Mouse (Mus musculus): Measurements from ENCODE around the gene Rgs19.
A peak's percentile ranks its signal among the peaks of the same experiment; 100 is the strongest.

The Rgs19 gene

DNA sequence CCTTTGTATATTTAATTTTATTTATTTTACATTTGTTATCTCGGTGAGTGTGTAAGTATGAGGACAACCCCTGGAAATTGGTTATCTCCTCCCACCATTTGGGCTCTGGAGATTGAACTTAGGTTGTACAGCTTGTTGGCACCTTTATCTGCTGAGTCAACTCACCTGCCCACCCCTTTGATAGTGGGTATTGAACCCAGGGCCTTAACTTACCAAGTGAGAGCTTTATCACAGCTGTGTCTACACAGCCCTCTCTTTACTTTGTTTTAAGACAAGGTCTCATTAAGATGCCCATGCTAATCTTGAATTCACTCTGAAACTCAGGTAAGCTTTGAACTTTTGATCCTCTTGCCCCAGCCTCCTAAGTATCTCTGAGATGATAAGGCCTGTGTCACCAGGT lies 11.8 kb downstream of the Rgs19 start:
- DNase-seq: no peak

DNA sequence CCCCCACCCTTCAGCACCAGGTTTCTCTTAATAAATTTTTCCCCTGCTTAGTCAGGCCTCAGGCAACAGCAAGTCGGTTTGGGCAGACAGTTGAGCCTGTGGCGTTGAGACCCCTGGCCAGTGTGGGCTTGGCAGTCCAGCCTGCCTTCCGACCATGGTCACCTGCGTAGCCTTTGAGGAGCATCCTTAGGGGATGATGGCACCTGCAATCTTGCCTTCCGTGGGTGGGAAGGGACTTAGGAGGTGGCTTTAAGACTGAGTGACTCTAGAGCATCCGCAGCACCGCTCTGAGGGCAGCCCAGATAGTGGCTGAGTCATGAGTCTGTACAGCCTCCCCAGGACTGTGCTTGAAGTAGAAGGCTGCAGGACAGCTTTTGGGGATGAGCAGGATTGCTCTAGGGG lies 13.1 kb downstream of the Rgs19 start:
- DNase-seq: no peak

DNA sequence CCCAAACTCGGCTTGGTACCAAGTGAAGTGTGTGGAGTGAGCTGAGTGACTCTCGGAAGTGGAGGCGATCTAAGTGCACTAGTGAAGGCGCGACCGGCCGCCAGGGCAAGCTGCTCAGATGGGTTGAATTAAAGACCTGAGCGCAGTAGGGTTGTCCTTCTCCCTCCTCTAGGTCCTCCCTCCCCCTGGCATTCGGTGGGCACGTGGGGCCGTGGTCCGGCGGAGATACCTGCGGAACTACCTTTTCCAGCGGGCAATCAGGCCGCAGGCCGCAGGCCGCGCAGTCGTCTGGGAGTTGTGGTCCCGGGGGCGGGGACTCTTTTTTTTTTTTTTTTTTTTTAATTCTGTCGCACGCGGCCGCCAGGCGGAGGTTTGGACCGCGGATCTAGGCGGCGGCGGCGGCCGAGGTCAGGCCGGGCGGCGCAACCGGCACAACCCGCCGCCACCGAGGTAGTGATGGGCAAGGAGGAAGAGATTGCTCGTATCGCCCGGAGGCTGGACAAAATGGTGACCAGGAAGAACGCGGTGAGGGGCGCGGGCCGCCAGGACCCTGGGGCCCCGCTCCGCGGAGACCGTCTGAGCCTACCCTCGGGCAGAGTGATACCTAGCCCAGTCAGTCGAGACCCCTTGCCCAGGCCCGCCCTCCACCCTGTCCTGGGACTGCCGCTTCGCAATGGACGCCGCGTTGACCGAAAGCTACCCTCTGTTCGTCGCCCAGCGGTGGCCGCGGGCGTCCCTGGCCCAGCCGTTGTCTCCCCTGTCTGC lies 13.6 kb downstream of the Rgs19 start, which contains the start of gene Tcea2:
Tcea2 (plus strand) TSS at position 360 of the 765 bp plus-strand sequence.
- peak; percentile 85 for DNase-seq

DNA sequence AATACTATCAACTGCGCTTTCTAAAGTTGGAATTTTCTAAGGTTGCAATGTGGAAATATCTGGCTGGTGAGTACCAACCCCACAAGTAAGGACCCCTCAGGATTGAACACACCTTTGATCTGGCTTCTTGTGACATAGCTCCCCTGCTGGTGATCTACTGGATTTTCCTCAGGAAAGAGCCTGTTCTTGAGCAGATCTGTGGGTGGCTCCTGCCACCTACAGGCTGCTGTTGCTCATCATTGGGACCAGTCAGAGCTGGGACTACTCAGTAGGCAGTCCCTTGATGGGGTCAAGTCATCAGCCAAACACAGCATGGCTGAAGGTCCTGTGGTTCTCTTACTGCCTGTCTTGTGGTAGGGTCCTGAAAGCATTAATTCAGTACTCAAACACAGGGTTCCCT lies 15.0 kb downstream of the Rgs19 start:
- peak; percentile 91 for DNase-seq

DNA sequence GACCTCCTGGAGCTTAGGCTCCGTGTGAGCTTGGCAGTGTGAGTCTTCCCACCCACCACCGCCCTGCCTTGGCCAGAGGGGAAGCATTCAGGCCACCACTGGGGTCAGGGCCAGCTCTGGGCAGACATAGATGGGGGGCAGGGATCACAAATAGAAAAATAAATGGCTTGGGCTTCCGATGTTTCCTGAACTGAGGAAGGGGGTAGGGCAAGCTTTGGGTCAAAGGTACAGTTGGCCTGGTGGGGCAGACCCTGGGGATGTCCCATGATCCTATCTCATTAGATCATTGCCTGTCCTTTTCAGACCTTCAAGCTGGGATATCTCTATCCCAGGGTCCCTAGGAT lies 16.1 kb downstream of the Rgs19 start:
- no peak for DNase-seq

DNA sequence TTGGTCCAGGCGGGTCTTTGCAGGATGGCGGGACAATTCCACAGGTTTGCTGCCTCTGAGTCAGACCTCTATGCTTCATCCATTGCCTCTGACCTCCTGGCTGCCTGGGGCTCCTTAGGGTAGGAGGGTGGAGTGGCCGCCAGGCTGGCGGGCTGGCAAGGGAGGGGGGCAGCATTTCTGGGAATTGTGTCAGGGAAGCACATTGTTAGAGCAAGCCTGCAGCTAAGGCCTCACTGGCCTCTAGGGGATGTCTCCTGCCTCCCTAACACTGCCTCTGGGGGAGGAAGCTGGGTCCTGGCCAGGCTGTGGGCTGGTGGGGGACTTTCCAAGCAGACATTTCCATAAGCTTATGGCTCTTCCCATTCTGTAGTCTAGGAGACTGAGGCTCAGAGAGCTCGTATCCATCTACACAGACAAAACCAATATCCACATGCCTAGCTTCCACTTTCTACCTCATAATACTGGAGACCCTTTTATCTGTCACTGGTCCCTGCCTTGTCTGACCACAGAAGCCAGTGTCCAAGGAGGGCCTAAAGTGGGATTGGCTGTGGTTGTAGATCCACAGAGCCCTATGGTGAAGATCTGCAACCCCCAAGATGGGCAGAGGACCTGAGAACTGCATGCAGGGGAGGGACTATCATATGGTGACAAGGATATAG lies 16.6 kb downstream of the Rgs19 start:
- DNase-seq: no peak

DNA sequence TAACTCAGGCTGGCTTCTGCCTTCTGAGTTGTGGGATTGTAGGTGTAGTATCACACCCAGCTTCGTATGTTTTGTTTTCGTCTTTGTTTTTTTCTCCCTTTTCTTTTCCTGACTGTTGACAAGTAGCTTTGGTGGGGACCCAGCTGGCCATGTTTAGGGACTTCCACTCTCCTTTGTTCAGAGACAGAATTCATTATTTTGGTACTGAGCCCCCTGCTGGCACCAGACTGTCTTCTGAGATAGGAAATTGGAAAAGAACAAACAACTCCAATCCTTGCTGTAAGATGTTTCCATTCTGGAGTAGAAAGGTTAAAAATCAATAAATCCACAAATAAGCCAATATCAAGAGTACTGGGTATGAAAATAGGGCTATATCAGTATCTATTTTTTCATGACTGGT lies 17.4 kb downstream of the Rgs19 start:
- DNase-seq: peak; percentile 58

DNA sequence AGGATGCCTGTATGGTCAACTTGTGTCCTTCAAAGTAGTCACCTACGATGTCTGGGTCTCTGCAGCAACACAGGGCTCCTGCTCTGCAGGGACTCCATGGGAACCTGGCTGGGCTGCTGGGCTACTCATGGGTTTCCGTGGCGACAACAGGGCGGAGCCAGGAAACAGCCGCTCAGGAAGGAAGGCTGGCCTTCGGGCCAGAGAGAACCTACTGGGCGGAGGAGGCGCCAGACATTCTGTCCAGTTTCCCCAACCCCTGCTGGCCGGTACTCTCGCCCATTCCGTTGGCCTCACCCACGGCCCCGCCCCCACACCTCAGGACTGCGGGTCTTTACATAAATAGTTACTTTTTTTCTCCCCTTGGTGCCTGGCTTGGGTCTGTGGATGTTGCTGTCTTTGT lies 18.3 kb downstream of the Rgs19 start:
- DNase-seq: peak; percentile 71

DNA sequence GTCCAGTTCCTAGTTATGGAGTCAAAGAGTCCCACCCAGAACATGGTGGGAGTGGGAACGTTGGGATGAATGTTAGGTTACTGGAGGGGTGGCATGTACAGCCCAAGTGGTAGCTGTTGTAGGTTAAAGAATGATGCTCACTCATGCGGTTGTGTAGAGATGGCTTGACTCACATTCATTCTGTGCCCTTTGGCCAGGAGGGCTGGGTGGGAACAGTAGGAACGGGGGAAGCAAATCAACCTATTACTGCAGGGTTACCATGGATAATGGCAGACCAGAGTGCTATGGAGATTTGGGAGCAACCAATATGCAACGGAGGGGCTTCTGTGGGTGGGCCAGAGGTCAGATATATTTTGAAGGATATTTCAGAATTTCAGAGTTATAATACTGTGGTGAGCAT lies 18.8 kb downstream of the Rgs19 start:
- no peak for DNase-seq

DNA sequence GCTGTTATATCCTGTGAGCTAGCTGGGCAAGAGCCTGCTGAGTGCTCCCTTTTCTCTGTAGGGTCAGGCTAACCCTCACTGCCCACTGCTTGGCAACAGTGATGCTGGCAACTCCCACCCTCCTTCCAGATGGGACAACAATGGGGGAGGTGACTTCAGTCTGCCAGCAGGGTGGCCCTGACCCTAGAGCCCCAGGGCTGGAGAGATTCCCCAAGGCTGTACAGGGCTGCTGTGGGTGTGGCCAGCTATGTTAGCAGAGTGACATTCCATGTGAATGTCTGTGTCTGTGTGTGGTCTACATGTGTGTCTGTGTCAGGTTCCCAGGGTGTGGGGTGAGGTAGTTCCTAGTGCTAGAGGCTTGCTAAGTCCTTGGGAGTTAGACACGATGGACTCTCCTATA lies 20.3 kb downstream of the Rgs19 start:
- peak; percentile 67 for DNase-seq

DNA sequence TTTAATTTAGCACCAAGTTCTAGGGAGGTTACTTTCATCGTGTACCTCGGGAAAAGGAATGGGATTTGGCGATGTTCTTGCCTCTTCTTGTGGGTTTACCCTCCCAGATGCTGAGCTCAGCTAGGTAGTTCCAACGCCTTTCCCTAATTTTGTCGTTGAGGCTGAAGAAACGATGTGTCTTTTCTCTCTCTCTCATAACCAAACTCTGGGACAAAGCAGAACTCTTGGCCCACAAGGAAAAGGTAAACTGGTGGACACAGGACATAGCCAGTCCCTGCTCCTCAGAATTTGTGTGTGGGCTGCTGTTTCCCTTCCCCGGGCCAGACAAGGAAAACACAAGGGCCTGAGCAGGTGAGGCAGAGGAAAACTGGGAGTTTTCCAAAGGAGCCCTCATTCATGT lies 21.8 kb downstream of the Rgs19 start:
- no peak for DNase-seq

DNA sequence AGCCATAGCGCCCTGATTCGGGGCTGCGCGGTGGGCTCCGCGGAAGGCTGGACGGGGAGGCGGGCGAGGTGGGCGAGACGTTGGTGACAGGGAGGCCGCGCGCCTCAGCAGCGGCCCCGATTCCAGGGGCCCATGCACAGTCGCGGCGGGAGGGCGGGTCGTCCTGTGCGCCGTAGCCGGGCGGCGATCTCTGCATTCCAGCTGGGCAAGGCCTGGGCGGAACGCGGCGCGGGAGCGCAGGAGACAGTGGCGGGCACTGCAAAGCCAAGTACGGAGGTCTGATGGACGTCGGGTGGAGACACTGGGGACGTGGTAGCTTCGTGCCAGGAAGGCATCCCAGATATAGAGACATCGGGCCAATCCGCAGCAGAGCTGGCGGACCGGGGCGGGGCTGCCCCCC lies 22.5 kb downstream of the Rgs19 start, which contains the start of gene Sox18:
Sox18 (minus strand) TSS at position 315 of the 400 bp plus-strand sequence.
- peak; percentile 46 for DNase-seq

DNA sequence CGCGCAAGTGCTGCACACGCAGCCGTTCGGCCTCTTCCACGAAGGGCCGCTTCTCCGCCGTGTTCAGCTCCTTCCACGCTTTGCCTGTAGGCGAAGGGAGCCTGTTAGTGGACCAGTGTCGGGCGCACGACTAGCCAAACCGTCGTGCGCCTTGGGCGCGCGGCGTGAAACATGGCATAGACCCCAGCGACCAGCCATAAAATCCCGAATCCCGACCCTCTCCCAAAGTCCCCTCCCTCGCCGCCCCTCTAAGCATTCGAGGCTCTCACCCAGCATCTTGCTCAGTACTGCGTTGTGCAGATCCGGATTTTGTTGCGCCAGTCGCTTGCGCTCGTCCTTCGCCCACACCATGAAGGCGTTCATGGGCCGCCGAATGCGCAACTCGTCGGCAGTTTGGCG lies 22.9 kb downstream of the Rgs19 start:
- DNase-seq: no peak

DNA sequence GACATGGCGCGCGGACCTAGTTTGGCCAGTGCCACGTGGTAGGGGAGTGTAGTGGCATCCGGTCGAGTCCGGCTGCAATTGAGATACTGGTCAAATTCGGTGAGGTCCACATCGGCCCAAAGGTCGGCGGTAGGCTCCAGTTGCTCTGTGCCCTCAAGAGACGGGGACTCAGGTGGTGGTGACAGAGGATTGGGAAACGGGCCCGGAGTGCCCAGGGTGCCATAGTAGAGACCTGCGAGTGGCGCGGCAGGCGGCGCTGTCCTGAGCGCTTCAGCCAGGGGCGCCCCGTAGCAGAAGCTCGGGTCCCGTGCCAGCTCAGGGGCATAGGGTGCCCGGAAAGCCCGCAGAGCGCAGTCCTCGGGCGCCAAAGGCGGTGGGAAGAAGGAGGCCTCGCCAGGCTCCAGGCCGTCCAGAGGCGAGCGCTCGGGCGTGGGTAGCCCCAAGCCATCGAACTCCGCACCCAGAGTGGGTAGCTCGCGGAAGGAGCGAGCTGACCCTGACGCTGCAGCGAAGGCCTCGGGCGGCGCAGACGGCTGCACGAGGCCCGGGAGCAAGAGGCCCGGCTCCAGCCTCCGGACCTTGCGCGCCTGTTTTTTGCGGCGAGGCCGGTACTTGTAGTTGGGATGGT lies 23.4 kb downstream of the Rgs19 start:
- no peak for DNase-seq

DNA sequence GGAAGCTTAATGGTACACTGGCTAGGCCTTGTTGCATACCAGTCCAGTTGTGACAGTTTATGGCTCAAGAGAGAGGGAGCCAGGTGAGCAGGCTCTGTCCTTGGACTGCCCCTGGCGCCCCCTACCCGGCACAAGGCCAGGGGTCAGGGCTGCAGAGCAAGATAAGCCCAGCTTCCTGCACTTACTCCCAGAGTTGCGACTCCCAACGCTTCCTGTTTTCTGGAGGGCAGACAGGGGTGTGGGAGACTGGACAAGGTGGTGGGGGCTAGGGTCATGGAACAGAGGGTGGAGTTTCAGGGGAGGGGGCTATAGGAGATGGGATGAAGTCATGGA lies 30.5 kb downstream of the Rgs19 start:
- no peak for DNase-seq

DNA sequence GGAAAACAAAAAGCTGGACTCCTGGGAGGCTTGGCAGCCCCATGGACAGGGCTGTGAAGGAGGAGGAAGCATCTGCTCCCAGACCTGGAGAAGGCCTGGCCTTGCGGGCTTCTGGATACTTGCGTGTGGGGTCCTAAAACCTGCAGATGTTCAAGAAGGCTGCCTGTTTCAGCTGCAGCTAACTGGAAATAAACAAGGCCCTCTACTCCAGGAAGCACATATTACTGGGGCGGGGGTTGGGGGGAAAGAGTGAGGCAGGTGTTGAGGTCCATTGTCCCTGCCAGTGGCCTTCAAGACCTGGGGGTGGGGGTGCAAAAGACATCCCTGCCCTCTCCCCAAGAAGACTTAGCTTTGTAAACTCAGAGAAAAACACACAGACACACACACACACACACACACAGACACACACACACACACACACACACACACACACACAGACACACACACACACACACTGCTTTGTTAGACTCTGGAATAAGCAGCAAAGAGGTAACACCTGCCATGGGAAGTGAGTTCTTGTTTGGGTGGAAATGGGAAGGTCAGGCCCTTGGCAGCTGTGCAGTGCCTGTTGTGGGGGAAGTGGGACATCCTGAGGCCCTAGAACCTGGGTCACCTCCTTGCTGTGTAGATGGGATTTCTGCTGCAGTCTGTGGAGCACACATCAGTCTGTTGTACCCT lies 31.0 kb downstream of the Rgs19 start:
- no peak for DNase-seq

DNA sequence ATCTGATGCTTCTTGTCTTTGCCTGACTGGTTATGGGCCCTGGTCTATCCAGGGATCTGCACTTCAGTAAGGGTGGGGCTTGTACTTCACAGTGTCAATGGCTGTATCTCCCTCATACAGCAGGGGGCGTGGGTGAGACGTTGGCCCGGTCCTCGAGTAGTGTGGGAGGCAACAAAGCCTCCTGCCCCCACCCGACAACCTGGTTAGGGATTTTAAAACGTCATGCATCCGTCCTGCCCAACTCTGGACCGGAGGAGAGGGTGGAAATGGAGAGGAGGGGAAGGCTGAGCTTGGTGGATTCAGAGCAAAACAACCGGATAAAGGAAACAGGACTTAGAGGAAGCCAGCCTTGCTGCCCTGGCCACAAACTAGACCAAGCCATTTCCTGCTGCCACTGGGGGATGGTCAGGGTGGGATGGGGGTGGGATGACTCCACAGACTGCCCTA lies 34.1 kb downstream of the Rgs19 start:
- peak; percentile 78 for DNase-seq

DNA sequence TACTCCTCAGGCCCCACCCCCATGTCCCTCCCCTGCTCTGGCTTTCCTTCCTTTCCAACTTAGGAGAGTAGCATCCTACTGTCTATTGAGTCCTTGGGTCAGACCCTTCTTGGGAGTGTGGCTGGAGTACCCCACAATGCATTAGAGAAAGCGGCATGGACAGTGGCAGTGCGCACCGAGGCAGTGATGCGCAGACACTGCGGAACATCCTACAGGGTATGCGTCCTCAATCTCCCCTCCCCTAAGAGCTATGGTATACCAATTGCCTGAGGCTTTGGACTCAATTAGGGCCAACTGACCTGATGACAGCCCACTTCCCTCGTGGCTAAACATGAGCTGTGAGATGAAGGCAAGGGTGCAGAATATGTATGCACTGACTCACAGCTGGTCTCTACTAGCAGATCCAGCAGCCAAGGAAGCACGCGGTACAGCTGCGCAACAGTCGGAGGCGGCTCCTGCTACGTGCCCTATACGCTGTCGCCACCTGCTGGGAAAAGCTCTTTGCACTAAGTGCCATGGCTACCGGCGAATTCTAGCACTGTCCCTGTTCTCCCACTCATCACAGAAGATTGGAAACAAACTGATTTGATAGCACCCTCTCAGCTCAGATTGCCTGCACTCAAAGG lies 34.7 kb downstream of the Rgs19 start:
- DNase-seq: peak; percentile 55

DNA sequence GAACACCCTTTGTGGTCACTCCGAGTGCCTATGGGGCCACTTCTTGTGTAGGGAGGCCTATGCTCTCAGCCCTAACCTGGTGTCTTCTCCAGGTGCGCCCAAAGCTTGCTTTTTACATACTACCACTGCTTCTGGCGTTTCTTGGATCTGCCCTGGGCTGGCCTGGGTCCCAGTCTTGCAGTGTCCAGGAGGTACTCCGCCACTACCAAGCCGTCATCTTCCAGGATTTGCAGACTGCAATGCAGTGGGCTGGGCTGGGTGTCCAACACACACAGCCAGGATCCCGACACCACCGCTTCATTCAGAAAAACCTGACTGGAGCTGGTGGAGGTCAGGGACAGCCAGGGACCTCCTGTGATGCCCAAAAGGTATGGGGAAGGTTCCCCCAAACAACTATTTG lies 35.2 kb downstream of the Rgs19 start:
- DNase-seq: no peak

DNA sequence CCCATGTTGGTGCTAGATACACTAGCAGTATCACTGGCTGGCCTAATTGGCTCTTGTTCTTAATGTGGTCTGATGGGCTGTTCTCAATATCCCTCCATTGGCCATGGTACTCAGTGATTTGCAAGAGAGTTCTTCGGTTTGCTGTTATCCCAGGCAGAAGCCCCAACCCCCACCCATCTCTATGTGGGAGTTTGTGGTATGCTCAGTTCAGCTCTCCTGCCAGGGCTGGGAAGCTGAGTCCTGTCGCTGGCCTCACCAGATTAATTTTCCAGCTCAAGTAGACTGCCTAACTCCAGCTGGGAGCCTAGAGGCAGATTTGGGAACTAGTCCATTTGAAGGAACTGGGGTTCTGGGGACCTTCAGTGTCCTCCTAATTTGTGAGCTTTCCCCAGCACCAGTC lies 36.3 kb downstream of the Rgs19 start:
- no peak for DNase-seq

DNA sequence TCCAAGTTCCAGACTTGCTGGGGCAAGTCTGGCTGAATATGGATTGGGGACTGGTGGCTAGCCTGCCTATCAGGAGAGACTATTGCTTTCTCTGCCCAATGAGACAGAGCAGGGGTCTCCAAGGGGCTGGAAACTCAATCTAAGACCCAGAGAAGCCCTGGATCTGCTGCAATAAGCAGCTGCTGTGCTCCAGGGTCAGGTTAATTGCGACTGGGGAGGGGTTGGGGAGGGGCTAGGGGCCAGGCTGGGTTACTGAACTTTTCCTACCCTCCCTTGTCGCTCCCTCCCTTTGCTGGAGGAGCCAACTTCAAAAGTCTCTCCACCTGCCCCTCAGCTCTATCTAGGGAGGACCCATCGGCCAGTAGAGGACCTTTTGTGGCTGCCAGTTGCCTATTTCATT lies 37.0 kb downstream of the Rgs19 start, which contains the start of gene Gm29797:
Gm29797 (plus strand) TSS at position 301 of the 400 bp plus-strand sequence.
- DNase-seq: no peak

DNA sequence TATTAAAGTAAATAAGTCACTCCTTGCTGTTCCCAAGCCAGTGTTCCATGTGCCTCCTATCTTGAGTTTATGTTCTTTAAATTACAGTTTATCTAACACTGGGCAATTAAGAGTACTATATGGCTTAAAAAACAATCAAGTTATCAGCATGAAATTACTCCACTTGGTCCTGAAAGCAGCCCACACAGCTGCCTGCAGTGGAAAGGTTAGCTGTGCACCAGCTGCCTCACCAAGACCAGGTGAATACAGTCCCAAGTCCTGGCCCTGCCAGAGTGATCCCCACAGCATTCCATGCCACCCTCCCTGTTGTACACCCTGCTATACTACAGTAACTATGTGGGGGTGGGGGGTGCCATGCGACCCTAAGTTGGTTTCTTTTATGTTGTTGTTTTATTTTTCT lies 40.3 kb downstream of the Rgs19 start:
- no peak for DNase-seq

DNA sequence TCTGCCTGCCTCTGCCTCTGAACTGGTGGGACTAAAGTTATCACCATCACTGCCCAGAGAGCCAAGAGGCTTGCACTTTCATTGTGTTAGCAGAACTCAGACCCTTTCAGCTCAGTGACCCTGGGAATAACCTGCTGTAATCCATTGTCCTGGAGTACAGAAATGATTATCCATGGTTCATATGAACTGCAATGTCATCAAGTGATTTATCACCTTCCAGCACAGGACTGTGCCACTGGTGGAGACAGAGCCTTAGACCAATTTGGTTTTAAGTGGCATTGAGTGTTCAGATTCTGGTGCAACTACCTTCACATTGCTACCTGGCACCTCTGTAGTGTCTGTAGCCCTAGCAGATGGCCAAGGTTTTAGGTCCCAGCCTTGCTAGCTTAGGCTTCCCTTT lies 40.7 kb downstream of the Rgs19 start:
- DNase-seq: no peak

All from retina, postnatal 1 day (tissue).